Mouse (Mus musculus): ENCODE results near the gene Wfdc16. TPM values are rescaled to one million over a fixed set of nuclear protein-coding genes. Genes with fewer than 3 reads are reported as not detected.
"Not testable (repeated sequence)": the region's sequence is repeated elsewhere in the genome, so short reads cannot be mapped to it uniquely, and the experiment has no call there.

The Wfdc16 gene
- polyA plus RNA-seq, 1 experiment from 2014 or later = not detected

DNA sequence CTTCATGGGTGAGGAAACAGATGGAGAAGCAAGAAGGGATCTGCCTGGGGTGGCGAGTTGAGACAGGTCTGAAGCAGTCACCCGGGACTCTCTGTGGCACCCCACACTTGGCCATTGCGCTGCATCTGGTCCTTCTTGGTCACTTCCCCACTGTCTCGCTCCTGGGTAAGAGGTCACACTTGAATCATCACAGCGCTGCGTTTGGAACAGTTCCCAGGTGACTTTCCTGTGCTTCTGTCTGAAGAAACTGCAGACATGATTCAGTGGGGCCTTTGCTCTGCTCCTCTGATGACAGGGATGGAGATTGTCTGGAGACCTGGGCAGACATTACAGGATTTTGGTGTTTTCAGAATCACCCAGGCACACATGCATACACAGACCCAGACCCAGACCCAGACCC lies 29.8 kb downstream of the Wfdc16 start:
- Histone ChIP-seq H3K9me3 (ENCODE audit: low read length) (no peaks in the 10 kb centered on the region), H3K9ac (replicated peaks) (no peak overlapping the region), H3K4me2 (ENCODE audit: low read depth, low read length) (no peak overlapping the region), H3K4me3 (ENCODE audit: low read depth, low read length) (no peak overlapping the region), H3K36me3 (replicated peaks; ENCODE audit: insufficient read depth, low read length) (no peaks in the 10 kb centered on the region), H3K27ac (ENCODE audit: low read depth) (no peak overlapping the region), H3K4me1 (ENCODE audit: insufficient read depth) (no peaks in the 10 kb centered on the region), H3K27me3 (ENCODE audit: insufficient read depth, low read length) (no peaks in the 10 kb centered on the region)
- no peak for ATAC-seq
- DNase-seq = no peak
- WGBS (ENCODE audit: insufficient replicate concordance) = 64% methylated on average over 6 of the region's 6 CpGs
- no peak for TF ChIP-seq EP300 (IDR thresholded peaks at IDR 0.05; ENCODE audit: low read depth)
- TF ChIP-seq CTCF (IDR thresholded peaks at IDR 0.05; ENCODE audit: low read depth) = no peak

DNA sequence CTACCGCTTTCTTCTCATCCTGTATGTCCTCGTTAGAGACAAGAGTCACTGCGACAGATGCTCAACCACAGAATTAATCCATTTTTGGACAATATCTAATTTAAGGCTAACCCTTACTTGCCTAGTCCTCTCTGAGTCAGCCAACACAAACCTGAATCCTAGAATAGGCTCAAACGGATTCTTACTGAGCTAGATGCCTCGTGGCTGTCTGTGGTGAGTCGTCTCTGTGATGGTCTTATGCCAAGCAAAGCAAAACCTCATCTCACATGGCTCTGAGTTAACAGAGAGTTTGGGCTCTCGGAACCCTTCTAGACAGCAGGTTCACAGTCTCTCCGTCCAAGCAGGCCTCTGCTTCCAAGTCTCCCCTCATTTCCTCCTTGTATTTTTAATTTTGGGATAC lies 34.2 kb downstream of the Wfdc16 start:
- H3K27me3 ChIP-seq (ENCODE audit: insufficient read depth, low read length) = no peaks in the 10 kb centered on the region
- H3K4me3 ChIP-seq (ENCODE audit: low read depth, low read length) = no peak overlapping the region
- WGBS (ENCODE audit: insufficient replicate concordance) = 76% methylated on average over 8 of the region's 8 CpGs
- no peak for DNase-seq
- H3K9ac ChIP-seq (replicated peaks) = no peak overlapping the region
- H3K36me3 ChIP-seq (replicated peaks; ENCODE audit: insufficient read depth, low read length) = no peaks in the 10 kb centered on the region
- no peak overlapping the region for H3K4me2 ChIP-seq (ENCODE audit: low read depth, low read length)
- ATAC-seq = no peak
- H3K9me3 ChIP-seq (ENCODE audit: low read length) = 0 out of 2 replicates have a peak, but pooled peaks cover 3% of the 10 kb centered on the region
- TF ChIP-seq CTCF (IDR thresholded peaks at IDR 0.05; ENCODE audit: low read depth) (no peak), EP300 (IDR thresholded peaks at IDR 0.05; ENCODE audit: low read depth) (no peak)
- no peaks in the 10 kb centered on the region for H3K4me1 ChIP-seq (ENCODE audit: insufficient read depth)
- H3K27ac ChIP-seq (ENCODE audit: low read depth) = no peak overlapping the region

DNA sequence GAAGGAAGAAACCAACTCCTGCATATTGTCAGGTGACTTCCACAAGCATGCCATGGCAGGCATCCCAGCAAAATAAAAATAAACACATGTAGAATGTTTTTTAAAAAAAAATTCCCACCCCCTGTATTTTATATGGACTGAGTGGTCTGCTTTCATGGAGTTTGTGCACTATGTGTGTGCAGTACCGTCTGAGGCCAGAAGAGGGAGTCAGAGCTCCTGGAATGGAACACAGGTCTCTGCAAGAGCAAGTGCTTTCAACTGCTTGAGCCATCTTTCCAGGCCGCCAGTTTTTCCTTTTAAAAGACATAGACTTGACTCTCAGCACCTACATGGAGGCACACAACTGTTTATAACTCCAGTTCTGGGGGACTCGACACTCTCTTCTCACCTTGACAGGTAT lies 35.1 kb downstream of the Wfdc16 start:
- H3K9ac ChIP-seq (replicated peaks) = no peak overlapping the region
- no peaks in the 10 kb centered on the region for H3K36me3 ChIP-seq (replicated peaks; ENCODE audit: insufficient read depth, low read length)
- no peaks in the 10 kb centered on the region for H3K27me3 ChIP-seq (ENCODE audit: insufficient read depth, low read length)
- H3K4me1 ChIP-seq (ENCODE audit: insufficient read depth) = no peaks in the 10 kb centered on the region
- 76% methylated on average over 3 of the region's 3 CpGs for WGBS (ENCODE audit: insufficient replicate concordance)
- TF ChIP-seq CTCF (IDR thresholded peaks at IDR 0.05; ENCODE audit: low read depth) (peak; percentile 25; the same call in 1 of the 2 replicates), EP300 (IDR thresholded peaks at IDR 0.05; ENCODE audit: low read depth) (no peak)
- H3K4me3 ChIP-seq (ENCODE audit: low read depth, low read length) = no peak overlapping the region
- ATAC-seq (no peak), DNase-seq (no peak)
- no peak overlapping the region for H3K4me2 ChIP-seq (ENCODE audit: low read depth, low read length)
- H3K9me3 ChIP-seq (ENCODE audit: low read length) = 0 out of 2 replicates have a peak, but pooled peaks cover 3% of the 10 kb centered on the region
- no peak overlapping the region for H3K27ac ChIP-seq (ENCODE audit: low read depth)

DNA sequence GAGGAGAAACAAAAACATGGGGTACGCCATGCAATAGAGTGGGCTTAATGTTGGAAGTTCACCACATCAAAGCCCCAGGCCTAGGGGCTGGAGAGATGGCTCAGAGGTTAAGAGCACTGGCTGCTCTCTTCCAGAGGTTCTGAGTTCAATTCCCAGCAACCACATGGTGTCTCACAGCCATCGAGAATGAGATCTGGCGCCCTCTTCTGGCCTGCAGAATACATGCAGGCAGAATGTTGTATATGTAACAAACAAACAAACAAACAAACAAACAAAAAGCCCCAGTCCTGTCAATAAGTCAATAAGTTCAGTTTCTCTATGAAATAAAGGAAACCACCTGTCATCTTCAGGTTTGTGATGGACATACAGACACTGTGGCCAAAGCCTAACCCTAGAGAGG lies 38.4 kb downstream of the Wfdc16 start:
- Histone ChIP-seq H3K4me3 (ENCODE audit: low read depth, low read length) (no peak overlapping the region), H3K4me1 (ENCODE audit: insufficient read depth) (no peaks in the 10 kb centered on the region), H3K9me3 (ENCODE audit: low read length) (0 out of 2 replicates have a peak, but pooled peaks cover 3% of the 10 kb centered on the region), H3K27ac (ENCODE audit: low read depth) (no peak overlapping the region), H3K27me3 (ENCODE audit: insufficient read depth, low read length) (no peaks in the 10 kb centered on the region), H3K4me2 (ENCODE audit: low read depth, low read length) (no peak overlapping the region), H3K9ac (replicated peaks) (no peak overlapping the region), H3K36me3 (replicated peaks; ENCODE audit: insufficient read depth, low read length) (no peaks in the 10 kb centered on the region)
- no peak for ATAC-seq
- DNase-seq = no peak
- 57% methylated on average over 3 of the region's 3 CpGs for WGBS (ENCODE audit: insufficient replicate concordance)
- TF ChIP-seq CTCF (IDR thresholded peaks at IDR 0.05; ENCODE audit: low read depth) (peak; percentile 43), EP300 (IDR thresholded peaks at IDR 0.05; ENCODE audit: low read depth) (no peak)

DNA sequence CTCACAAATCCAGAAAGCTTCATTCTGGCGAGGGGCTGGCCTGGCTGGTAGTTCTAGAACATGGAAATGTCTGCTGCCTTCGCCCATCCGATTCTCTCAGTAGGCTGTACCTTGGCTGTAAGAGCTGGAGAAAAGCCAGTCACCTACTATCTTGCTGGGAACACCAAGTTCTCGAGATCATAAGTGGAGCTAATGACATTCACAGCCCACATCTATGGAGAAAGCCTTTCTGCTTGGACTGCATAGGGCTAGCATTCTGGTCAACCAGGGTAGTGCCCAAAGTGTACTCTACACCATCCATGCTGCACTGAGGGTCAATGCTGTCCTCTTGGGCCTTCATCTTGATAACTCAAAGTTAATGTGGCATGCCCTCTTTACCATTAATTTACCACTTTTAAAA lies 45.1 kb downstream of the Wfdc16 start, which contains the start of gene Eppin:
TSS of gene Eppin (minus strand) at position 101 of the 400 bp plus-strand sequence.
- Histone ChIP-seq H3K4me1 (ENCODE audit: insufficient read depth) (no peaks in the 10 kb centered on the region), H3K9me3 (ENCODE audit: low read length) (no peaks in the 10 kb centered on the region), H3K27me3 (ENCODE audit: insufficient read depth, low read length) (no peaks in the 10 kb centered on the region), H3K36me3 (replicated peaks; ENCODE audit: insufficient read depth, low read length) (no peaks in the 10 kb centered on the region), H3K4me3 (ENCODE audit: low read depth, low read length) (no peak within 1 kb of the TSS), H3K9ac (replicated peaks) (no peak within 1 kb of the TSS), H3K27ac (ENCODE audit: low read depth) (no peak within 1 kb of the TSS), H3K4me2 (ENCODE audit: low read depth, low read length) (no peak within 1 kb of the TSS)
- ATAC-seq (no peak), DNase-seq (no peak)
- WGBS (ENCODE audit: insufficient replicate concordance) = 77% methylated on average over 4 of the region's 4 CpGs
- TF ChIP-seq CTCF (IDR thresholded peaks at IDR 0.05; ENCODE audit: low read depth) (no peak), EP300 (IDR thresholded peaks at IDR 0.05; ENCODE audit: low read depth) (no peak)

DNA sequence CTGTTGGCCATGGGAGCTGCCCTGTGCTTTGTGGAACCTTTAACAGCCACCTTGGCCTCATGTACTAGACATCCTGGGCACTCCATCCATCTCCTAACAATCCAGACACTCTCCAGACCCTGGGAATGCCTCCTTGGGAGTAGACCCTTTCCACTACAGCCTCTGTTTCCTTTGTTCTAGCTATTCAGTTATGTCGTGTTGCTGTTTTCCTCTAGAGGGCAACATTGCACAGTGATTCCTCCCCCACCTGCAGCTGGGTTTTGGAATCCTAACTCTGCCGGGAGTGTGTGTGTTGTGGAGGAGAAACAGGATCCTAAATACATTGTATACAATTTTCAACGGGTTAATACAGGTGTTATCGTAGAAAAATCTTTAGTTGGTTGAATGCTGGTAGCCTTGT lies 46.6 kb downstream of the Wfdc16 start:
- no peaks in the 10 kb centered on the region for H3K9me3 ChIP-seq (ENCODE audit: low read length)
- H3K4me1 ChIP-seq (ENCODE audit: insufficient read depth) = no peaks in the 10 kb centered on the region
- H3K4me3 ChIP-seq (ENCODE audit: low read depth, low read length) = no peak overlapping the region
- H3K36me3 ChIP-seq (replicated peaks; ENCODE audit: insufficient read depth, low read length) = no peaks in the 10 kb centered on the region
- H3K4me2 ChIP-seq (ENCODE audit: low read depth, low read length) = no peak overlapping the region
- WGBS (ENCODE audit: insufficient replicate concordance) = 11% methylated on average over 4 of the region's 4 CpGs
- TF ChIP-seq CTCF (IDR thresholded peaks at IDR 0.05; ENCODE audit: low read depth) (peak; percentile 72), EP300 (IDR thresholded peaks at IDR 0.05; ENCODE audit: low read depth) (no peak)
- H3K9ac ChIP-seq (replicated peaks) = no peak overlapping the region
- ATAC-seq (no peak), DNase-seq (no peak)
- no peaks in the 10 kb centered on the region for H3K27me3 ChIP-seq (ENCODE audit: insufficient read depth, low read length)
- no peak overlapping the region for H3K27ac ChIP-seq (ENCODE audit: low read depth)

DNA sequence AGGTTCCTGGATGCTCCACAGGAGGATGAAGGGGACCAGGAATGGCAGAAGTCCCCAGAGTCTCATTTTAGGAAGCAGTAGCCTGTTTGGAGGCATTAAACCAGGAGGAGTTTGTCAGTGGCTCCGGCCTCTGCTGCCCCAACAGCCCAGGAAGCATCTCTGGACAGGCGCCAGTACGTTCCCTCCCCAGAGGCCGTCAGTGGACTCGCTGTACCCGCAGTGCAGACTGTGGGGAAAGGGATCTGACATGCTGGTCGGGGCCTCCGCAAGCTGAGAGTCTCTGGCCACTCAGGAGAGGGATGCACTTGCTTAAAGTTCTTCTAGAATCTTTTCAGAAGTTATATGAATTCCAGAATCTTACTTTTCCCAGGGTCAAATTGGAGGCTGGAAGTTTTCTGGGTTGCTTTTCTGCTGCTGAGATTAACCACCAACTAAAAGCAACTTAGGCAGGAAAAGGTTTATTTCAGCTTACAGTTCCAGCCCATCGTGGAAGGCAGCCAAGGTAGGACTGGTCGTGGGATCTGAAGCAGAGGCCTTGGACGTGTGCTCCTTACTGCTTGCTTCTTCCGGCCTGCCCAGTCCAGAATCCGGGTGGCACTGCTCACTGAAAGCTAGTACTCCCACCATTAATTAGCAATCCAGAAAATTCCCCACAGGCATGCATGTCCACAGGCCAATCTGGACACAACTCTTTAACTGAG lies 53.4 kb downstream of the Wfdc16 start, which contains the start of gene Wfdc6a:
TSS of gene Wfdc6a (minus strand) at position 423 of the 701 bp plus-strand sequence.
- not testable (repeated sequence) for H3K4me3 ChIP-seq (ENCODE audit: low read depth, low read length); H3K27me3 ChIP-seq (ENCODE audit: insufficient read depth, low read length); H3K27ac ChIP-seq (ENCODE audit: low read depth); H3K9me3 ChIP-seq (ENCODE audit: low read length); DNase-seq; H3K36me3 ChIP-seq (replicated peaks; ENCODE audit: insufficient read depth, low read length); ATAC-seq; H3K4me1 ChIP-seq (ENCODE audit: insufficient read depth); H3K4me2 ChIP-seq (ENCODE audit: low read depth, low read length); H3K9ac ChIP-seq (replicated peaks)
- 59% methylated on average over 13 of the region's 13 CpGs for WGBS (ENCODE audit: insufficient replicate concordance)

Measured in liver, postnatal 0 days (tissue).